ENCODE assay signal across 10 mouse cellular contexts in genomic region chr4:82502012-82502411, GRCm38 (mm10).
DNase-seq lines count a peak whose midpoint lies in the region; ATAC-seq and TF ChIP-seq lines count a peak whose summit lies in the region.
"Had no signal": no experiment of that assay in that cellular context is flagged by ENCODE, and none has a peak within 500 bp of the region (broad histone marks: within the 10 kb centered on the region; RNA-seq: fewer than 3 reads in every experiment).

No protein-coding gene starts in this region.

- 22% methylated on average over 5 of the region's 5 CpGs for WGBS in lung, adult 2 months
- WGBS in forebrain, embryonic 15.5 days = 11% methylated on average over 5 of the region's 5 CpGs
- 37% methylated on average over 5 of the region's 5 CpGs for WGBS in limb, embryonic 13.5 days
- 56% methylated on average over 5 of the region's 5 CpGs for WGBS in olfactory bulb, adult 2 months

- TF ChIP-seq CTCF in lung, adult 2 months (IDR thresholded peaks at IDR 0.05; ENCODE audit: insufficient read depth, low read length) = no peak
- no peak for TF ChIP-seq CTCF in olfactory bulb, adult 2 months (IDR thresholded peaks at IDR 0.05; ENCODE audit: insufficient read depth, low read depth, low read length)

- H3K4me2 ChIP-seq in forebrain, embryonic 15.5 days (replicated peaks) = peak overlapping the region; percentile 48
- H3K4me2 ChIP-seq in limb, embryonic 13.5 days (replicated peaks) = peak overlapping the region; percentile 67

- peak overlapping the region; percentile 61 for H3K9ac ChIP-seq in forebrain, embryonic 15.5 days (replicated peaks)
- H3K9ac ChIP-seq in limb, embryonic 13.5 days = peak overlapping the region; percentile 74

- no peak for ATAC-seq in forebrain, embryonic 15.5 days (replicated peaks)
- ATAC-seq in limb, embryonic 13.5 days (ENCODE audit: low FRiP score, low read depth) = no peak

- no peaks in the 10 kb centered on the region for H3K27me3 ChIP-seq in forebrain, embryonic 15.5 days
- H3K27me3 ChIP-seq in limb, embryonic 13.5 days = no peaks in the 10 kb centered on the region

- H3K9me3 ChIP-seq in forebrain, embryonic 15.5 days = no peaks in the 10 kb centered on the region
- H3K9me3 ChIP-seq in limb, embryonic 13.5 days = no peaks in the 10 kb centered on the region

- TF ChIP-seq POLR2A in lung, adult 2 months (IDR thresholded peaks at IDR 0.05; ENCODE audit: borderline replicate concordance, extremely low read depth, low read depth, low read length) = no peak
- no peak for TF ChIP-seq POLR2A in olfactory bulb, adult 2 months (IDR thresholded peaks at IDR 0.05; ENCODE audit: insufficient read depth, low read depth, low read length)

- peak overlapping the region; percentile 45 for H3K4me3 ChIP-seq in lung, adult 2 months (replicated peaks; ENCODE audit: extremely low read depth, low read depth, low read length)
- peak overlapping the region; percentile 75 for H3K4me3 ChIP-seq in forebrain, embryonic 15.5 days
- H3K4me3 ChIP-seq in limb, embryonic 13.5 days = peak overlapping the region; percentile 100
- H3K4me3 ChIP-seq in olfactory bulb, adult 2 months (ENCODE audit: insufficient read depth, low read depth, low read length) = no peak overlapping the region

- H3K36me3 ChIP-seq in forebrain, embryonic 15.5 days = no peaks in the 10 kb centered on the region
- peaks cover 18% of the 10 kb centered on the region for H3K36me3 ChIP-seq in limb, embryonic 13.5 days

- DNase-seq in lung, adult 2 months = no peak
- DNase-seq in lung, postnatal 10 days = no peak
- DNase-seq in adrenal gland, adult 8-10 months = no peak
- DNase-seq in cerebellum, postnatal 25 days = no peak
- DNase-seq in kidney, postnatal 10 days = no peak
- DNase-seq: cerebellum, adult 9-11 months; right cerebral cortex, postnatal 25 days had no signal

- H3K27ac ChIP-seq in forebrain, embryonic 15.5 days (replicated peaks) = peak overlapping the region; percentile 99
- H3K27ac ChIP-seq in limb, embryonic 13.5 days = no peak overlapping the region
- H3K27ac ChIP-seq in olfactory bulb, adult 2 months (ENCODE audit: insufficient read depth, low read depth, low read length) = 0 out of 2 replicates have a peak overlapping the region, but pooled peaks have one; percentile 57

- peaks cover 28% of the 10 kb centered on the region for H3K4me1 ChIP-seq in lung, adult 2 months (ENCODE audit: control insufficient read depth, insufficient read depth, low read length)
- H3K4me1 ChIP-seq in forebrain, embryonic 15.5 days = 0 out of 2 replicates have a peak, but pooled peaks cover 3% of the 10 kb centered on the region
- peaks cover 42% of the 10 kb centered on the region for H3K4me1 ChIP-seq in limb, embryonic 13.5 days
- peaks cover 7% of the 10 kb centered on the region for H3K4me1 ChIP-seq in olfactory bulb, adult 2 months (ENCODE audit: control insufficient read depth, insufficient read depth, low read length)
